Mouse (Mus musculus): ENCODE measurements at regions not wholly inside any gene's neighbourhood (a gene's known extent, or its start where the extent isn't known, plus 50 kb on each side); places are given as distances from the start of the nearest gene placed in this dataset.

DNA sequence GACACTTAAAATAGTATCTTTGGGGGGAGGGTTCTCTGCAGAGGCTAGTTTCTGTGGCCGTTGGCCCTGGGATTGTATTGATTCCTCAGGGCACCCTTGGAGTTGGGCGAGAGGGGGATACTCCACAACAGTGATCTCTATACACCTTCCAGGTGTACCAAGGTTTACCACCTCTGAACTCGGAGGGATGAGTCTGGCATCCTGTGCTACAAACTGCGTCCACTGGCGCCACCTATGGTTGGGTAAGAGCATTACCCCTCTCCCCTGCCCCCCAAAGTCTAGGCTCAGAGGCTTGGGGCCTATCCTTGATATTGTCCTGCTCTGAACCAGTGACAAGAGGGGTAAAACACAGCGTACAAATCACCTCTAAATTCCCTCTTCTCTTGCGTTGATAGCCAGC, 62.2 kb downstream of the Gm17728 start:
- H3K9ac ChIP-seq, result no peak overlapping the region
- ATAC-seq (ENCODE audit: insufficient number of reproducible peaks, insufficient read depth, low FRiP score, low TSS enrichment), result no peak
- no peaks in the 10 kb centered on the region for H3K36me3 ChIP-seq
- H3K4me1 ChIP-seq, result no peaks in the 10 kb centered on the region
- H3K4me3 ChIP-seq, result no peak overlapping the region
- no peaks in the 10 kb centered on the region for H3K9me3 ChIP-seq
- no peaks in the 10 kb centered on the region for H3K27me3 ChIP-seq
- WGBS, result 58% methylated on average over 7 of the region's 7 CpGs
- H3K4me2 ChIP-seq (replicated peaks), result no peak overlapping the region
- H3K27ac ChIP-seq, result no peak overlapping the region

DNA sequence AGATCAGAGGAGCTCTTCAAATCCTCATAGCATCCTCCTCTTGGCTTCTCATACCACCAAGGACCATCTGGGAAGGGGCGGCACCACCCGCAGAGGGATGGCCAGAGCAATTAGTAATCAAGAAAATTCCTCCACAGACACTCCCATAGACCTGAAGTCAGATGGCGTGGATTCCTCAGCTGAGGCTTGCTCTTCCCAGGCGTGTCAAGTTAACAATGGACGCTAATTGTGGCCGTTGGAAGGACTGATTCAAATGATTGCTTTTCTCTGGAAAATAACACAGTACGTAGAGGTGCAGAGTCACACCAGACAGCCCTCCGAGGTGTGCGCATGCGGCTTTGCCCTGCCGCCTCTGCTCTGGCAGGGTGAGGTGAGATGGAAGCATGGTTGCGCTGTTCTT, 62.7 kb downstream of the Gm17728 start:
- Histone ChIP-seq H3K27ac (no peak overlapping the region), H3K27me3 (no peaks in the 10 kb centered on the region), H3K4me1 (no peaks in the 10 kb centered on the region), H3K36me3 (no peaks in the 10 kb centered on the region), H3K4me3 (no peak overlapping the region), H3K9me3 (no peaks in the 10 kb centered on the region), H3K9ac (no peak overlapping the region), H3K4me2 (replicated peaks) (no peak overlapping the region)
- WGBS, result 75% methylated on average over 12 of the region's 12 CpGs
- ATAC-seq (ENCODE audit: insufficient number of reproducible peaks, insufficient read depth, low FRiP score, low TSS enrichment), result no peak

DNA sequence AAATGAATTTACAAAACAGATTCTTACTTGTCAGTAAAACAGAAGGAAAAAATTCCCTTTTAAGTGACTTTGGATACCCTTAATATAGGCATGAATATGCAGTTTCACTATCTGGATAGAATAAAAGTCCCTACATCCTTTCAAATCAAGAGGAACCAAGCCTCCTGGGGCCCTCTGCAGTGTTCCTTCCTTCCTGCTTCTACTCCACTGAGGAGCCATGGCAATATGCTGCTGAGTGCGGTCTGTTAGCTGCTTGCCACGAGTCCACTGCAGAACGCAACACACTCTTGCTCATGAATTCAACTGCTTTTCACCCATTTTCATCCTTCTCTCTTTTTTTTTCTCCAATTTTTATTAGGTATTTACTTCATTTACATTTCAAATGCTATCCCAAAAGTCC, 107.5 kb downstream of the Gm17728 start:
- WGBS, result 73% methylated on average over 3 of the region's 3 CpGs
- Histone ChIP-seq H3K36me3 (no peaks in the 10 kb centered on the region), H3K4me3 (no peak overlapping the region), H3K27ac (no peak overlapping the region), H3K9me3 (no peaks in the 10 kb centered on the region), H3K27me3 (no peaks in the 10 kb centered on the region), H3K4me1 (no peaks in the 10 kb centered on the region), H3K9ac (no peak overlapping the region), H3K4me2 (replicated peaks) (no peak overlapping the region)
- ATAC-seq (ENCODE audit: insufficient number of reproducible peaks, insufficient read depth, low FRiP score, low TSS enrichment), result no peak

- Histone ChIP-seq H3K27ac (no peak overlapping the region), H3K36me3 (no peaks in the 10 kb centered on the region), H3K9me3 (no peaks in the 10 kb centered on the region), H3K4me1 (no peaks in the 10 kb centered on the region), H3K4me3 (no peak overlapping the region), H3K9ac (no peak overlapping the region), H3K27me3 (no peaks in the 10 kb centered on the region), H3K4me2 (replicated peaks) (no peak overlapping the region)
- WGBS, result 71% methylated on average over 4 of the region's 4 CpGs
- no peak for ATAC-seq (ENCODE audit: insufficient number of reproducible peaks, insufficient read depth, low FRiP score, low TSS enrichment)
These were observed 114.2 kb downstream of the Gm17728 start for GRCm38 (mm10) chr17:9536090-9536489.

DNA sequence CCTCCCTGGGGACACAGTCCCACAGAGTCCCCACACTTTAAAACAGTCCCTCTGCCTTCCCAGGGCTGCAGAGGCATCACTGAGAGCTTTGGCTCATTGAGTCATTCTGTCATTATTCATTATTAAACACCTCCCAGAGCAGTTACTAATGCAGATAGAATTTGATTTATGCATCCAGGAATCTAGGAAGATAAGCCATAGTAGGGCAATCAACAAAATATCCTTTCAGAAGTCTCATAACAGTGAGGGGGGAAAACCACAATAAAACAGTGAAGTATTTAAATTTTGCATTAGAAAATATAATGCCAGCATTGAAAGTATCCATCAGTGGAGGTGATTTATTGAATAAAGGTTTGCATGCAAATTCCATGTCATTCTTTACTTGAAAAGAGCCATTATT, 116.5 kb downstream of the Gm17728 start:
- H3K9me3 ChIP-seq, result no peaks in the 10 kb centered on the region
- no peak overlapping the region for H3K4me2 ChIP-seq (replicated peaks)
- no peaks in the 10 kb centered on the region for H3K27me3 ChIP-seq
- no peak overlapping the region for H3K9ac ChIP-seq
- H3K4me1 ChIP-seq, result no peaks in the 10 kb centered on the region
- no peak for ATAC-seq (ENCODE audit: insufficient number of reproducible peaks, insufficient read depth, low FRiP score, low TSS enrichment)
- no peak overlapping the region for H3K27ac ChIP-seq
- H3K36me3 ChIP-seq, result no peaks in the 10 kb centered on the region
- no peak overlapping the region for H3K4me3 ChIP-seq

- WGBS, result 95% methylated on average over 1 of the region's 1 CpGs
- Histone ChIP-seq H3K9me3 (no peaks in the 10 kb centered on the region), H3K4me3 (no peak overlapping the region), H3K4me1 (no peaks in the 10 kb centered on the region), H3K9ac (no peak overlapping the region), H3K27ac (no peak overlapping the region), H3K4me2 (replicated peaks) (no peak overlapping the region), H3K27me3 (no peaks in the 10 kb centered on the region), H3K36me3 (no peaks in the 10 kb centered on the region)
- no peak for ATAC-seq (ENCODE audit: insufficient number of reproducible peaks, insufficient read depth, low FRiP score, low TSS enrichment)
These were observed 118.3 kb downstream of the Gm17728 start for GRCm38 (mm10) chr17:9540156-9540555.

DNA sequence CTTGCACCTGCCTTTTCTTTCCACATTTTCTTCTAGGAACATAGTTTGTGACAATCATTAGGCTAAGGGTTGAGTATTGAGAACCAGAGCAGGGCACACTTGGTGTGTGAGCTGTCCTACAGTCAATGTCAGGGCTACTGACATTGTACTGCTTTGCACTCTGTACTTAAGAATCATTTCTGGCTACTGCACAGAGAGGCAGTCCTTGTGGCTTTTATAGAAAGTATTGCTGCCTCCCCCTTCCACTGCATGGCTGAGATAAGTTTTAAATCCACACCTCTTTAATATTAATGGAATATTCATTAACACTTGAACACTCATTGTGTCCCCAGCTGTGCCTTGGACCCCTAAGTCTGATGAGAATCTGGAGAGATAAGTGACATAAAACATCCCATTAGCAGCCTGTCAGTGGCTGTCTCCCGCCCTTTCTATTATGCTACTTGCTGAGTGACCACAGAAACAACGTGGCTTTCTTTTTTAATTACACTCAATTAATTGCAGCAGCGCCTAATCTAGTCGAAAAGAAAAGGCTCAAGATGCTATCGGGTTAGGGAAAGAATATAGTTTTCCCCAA, 121.5 kb downstream of the Gm17728 start:
- Histone ChIP-seq H3K36me3 (no peaks in the 10 kb centered on the region), H3K27me3 (no peaks in the 10 kb centered on the region), H3K27ac (no peak overlapping the region), H3K4me1 (no peaks in the 10 kb centered on the region), H3K4me2 (replicated peaks) (no peak overlapping the region), H3K9ac (no peak overlapping the region), H3K9me3 (no peaks in the 10 kb centered on the region), H3K4me3 (no peak overlapping the region)
- 85% methylated on average over 5 of the region's 5 CpGs for WGBS
- no peak for ATAC-seq (ENCODE audit: insufficient number of reproducible peaks, insufficient read depth, low FRiP score, low TSS enrichment)

DNA sequence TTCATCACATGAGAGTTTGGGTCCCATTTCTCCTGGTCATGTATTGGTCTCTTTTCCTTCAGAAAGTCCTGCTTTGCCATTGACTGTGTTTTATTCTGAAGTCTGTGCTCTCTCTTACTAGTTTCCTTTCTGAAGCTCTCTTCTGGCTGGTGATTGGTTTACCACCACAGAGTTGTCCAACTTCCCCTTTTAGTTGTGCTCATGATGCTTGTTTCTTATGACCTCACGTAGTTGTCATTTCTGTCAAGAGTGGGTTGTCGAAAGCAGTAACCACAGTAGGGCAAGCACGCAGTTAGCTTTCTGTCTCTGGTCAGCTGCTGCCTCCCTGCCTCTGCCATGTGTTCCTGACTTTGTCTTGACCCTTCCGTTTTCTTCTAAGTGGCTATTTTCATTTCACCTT, 112.0 kb downstream of the Pabpc6 start:
- no peak for ATAC-seq (ENCODE audit: insufficient number of reproducible peaks, insufficient read depth, low FRiP score, low TSS enrichment)
- no peaks in the 10 kb centered on the region for H3K27me3 ChIP-seq
- WGBS, result 82% methylated on average over 4 of the region's 4 CpGs
- H3K4me2 ChIP-seq (replicated peaks), result no peak overlapping the region
- no peaks in the 10 kb centered on the region for H3K4me1 ChIP-seq
- H3K9ac ChIP-seq, result no peak overlapping the region
- no peak overlapping the region for H3K4me3 ChIP-seq
- no peak overlapping the region for H3K27ac ChIP-seq
- H3K9me3 ChIP-seq, result no peaks in the 10 kb centered on the region
- no peaks in the 10 kb centered on the region for H3K36me3 ChIP-seq

DNA sequence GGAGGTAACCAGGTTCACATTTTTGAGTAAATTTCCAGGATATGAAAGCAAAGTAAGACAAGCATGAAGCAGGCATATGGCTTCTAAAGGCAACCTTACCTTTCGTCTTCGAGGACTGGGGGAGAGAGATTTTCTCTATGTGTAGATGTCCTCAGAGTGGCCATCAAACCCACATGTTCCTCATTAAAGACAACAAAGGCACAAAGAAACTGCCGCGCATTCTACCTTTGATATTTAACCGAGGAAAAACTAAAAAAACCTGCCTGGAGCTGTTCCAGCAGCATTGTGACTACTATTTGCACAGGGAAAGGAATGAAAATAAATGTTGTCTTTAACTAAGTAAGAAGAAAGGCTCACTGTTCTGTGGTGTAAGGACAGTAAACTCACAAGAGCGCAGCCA, 102.7 kb downstream of the Pabpc6 start:
- H3K9ac ChIP-seq, result no peak overlapping the region
- no peak overlapping the region for H3K4me3 ChIP-seq
- H3K27ac ChIP-seq, result no peak overlapping the region
- no peaks in the 10 kb centered on the region for H3K36me3 ChIP-seq
- H3K9me3 ChIP-seq, result no peaks in the 10 kb centered on the region
- ATAC-seq (ENCODE audit: insufficient number of reproducible peaks, insufficient read depth, low FRiP score, low TSS enrichment), result no peak
- peaks cover 4% of the 10 kb centered on the region; the same call in 1 of the 2 replicates for H3K4me1 ChIP-seq
- no peaks in the 10 kb centered on the region for H3K27me3 ChIP-seq
- WGBS, result 24% methylated on average over 6 of the region's 6 CpGs
- peak overlapping the region; percentile 21; the same call in 1 of the 2 replicates for H3K4me2 ChIP-seq (replicated peaks)

DNA sequence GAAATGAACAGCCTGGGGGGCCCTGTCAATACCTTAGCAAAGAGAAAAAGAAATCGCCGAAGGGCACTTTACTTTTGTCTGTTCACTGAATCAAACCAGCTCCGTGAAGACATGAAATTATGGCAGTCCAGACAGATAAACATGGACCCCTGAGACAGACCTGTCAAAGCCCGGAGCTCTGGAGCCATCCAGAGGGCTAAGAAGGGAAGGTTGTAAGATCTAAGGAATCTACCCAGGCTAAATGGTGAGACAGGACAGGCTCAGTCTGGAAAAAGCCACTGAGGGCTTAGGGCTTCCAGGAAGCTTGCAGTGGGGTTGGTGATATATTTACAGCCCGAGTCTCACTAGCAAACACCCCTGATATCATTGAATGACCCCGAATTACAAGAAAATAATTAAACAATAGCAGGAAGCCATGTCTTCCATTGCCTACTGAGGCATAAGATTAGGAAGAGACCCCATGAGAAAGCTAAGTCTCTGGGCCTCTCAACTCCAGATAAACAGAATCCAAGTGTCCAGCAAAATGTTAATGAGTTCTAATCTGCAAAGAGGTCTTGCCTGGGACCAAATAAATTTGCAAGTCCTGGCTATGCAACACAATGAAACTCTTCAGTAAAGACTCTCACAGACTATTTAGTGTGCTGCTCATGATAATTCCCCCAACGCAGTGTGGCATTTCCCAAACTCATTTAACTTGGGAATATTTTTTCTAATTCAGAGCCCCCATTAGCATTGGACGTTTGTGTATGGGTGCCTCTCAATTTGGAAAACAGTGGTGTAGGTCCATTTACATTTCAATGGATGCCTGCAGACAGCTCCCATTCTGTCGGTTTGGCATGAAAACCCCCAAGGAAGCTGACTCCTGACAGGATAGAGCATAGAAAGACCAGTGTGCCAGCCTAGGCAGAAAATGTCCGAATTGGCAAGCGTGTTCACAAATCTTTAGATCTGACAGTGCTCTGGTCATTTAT, 89.8 kb downstream of the Pabpc6 start:
- no peak overlapping the region for H3K9ac ChIP-seq
- no peak for ATAC-seq (ENCODE audit: insufficient number of reproducible peaks, insufficient read depth, low FRiP score, low TSS enrichment)
- no peak overlapping the region for H3K4me3 ChIP-seq
- H3K36me3 ChIP-seq, result no peaks in the 10 kb centered on the region
- H3K27ac ChIP-seq, result no peak overlapping the region
- no peak overlapping the region for H3K4me2 ChIP-seq (replicated peaks)
- no peaks in the 10 kb centered on the region for H3K9me3 ChIP-seq
- no peaks in the 10 kb centered on the region for H3K4me1 ChIP-seq
- no peaks in the 10 kb centered on the region for H3K27me3 ChIP-seq
- WGBS, result 42% methylated on average over 11 of the region's 11 CpGs

GRCm38 (mm10) chr17:9598131-9598530, 71.4 kb downstream of the Pabpc6 start:
- H3K9ac ChIP-seq, result no peak overlapping the region
- H3K4me2 ChIP-seq (replicated peaks), result no peak overlapping the region
- H3K9me3 ChIP-seq, result no peaks in the 10 kb centered on the region
- 76% methylated on average over 2 of the region's 2 CpGs for WGBS
- no peak for ATAC-seq (ENCODE audit: insufficient number of reproducible peaks, insufficient read depth, low FRiP score, low TSS enrichment)
- H3K4me3 ChIP-seq, result no peak overlapping the region
- H3K27ac ChIP-seq, result no peak overlapping the region
- no peaks in the 10 kb centered on the region for H3K4me1 ChIP-seq
- H3K27me3 ChIP-seq, result no peaks in the 10 kb centered on the region
- H3K36me3 ChIP-seq, result no peaks in the 10 kb centered on the region

DNA sequence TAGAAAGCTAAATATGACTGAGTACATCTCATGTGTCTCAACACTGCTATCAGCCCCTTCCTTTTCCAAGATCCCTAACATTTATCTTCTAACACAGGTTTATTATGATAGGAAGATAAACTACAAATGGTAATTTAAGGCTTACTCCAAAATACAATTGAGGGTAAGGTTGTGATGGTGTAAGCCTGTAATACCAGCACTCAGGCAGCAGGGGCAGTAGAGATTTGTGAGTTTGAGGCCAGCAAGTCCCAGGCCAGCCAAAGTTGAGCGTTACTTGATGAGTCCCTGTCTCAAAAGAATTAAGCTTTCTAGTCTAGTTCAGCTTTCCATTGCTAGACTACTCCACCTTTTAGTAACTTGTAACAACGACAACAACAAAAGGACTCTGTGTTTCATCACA, 69.1 kb downstream of the Pabpc6 start:
- ATAC-seq (ENCODE audit: insufficient number of reproducible peaks, insufficient read depth, low FRiP score, low TSS enrichment), result no peak
- no peak overlapping the region for H3K4me2 ChIP-seq (replicated peaks)
- H3K27ac ChIP-seq, result no peak overlapping the region
- H3K27me3 ChIP-seq, result no peaks in the 10 kb centered on the region
- H3K4me3 ChIP-seq, result no peak overlapping the region
- 68% methylated on average over 2 of the region's 2 CpGs for WGBS
- H3K36me3 ChIP-seq, result no peaks in the 10 kb centered on the region
- no peak overlapping the region for H3K9ac ChIP-seq
- no peaks in the 10 kb centered on the region for H3K9me3 ChIP-seq
- H3K4me1 ChIP-seq, result no peaks in the 10 kb centered on the region

Data from embryonic facial prominence, embryonic 12.5 days (tissue).